Mouse (Mus musculus) E14TG2a.4 (cell line): ENCODE measurements around the gene Hmgcl.

Experiments used
- CTCF ChIP-seq: conservative IDR thresholded peaks from 2 replicates; pipeline ENCODE4 v1.5.1; 2014; ENCODE audit warnings: low read length
- NANOG ChIP-seq: IDR thresholded peaks from 2 replicates; pipeline ENCODE4 v1.6.1; 2014; ENCODE audit warnings: borderline replicate concordance, low read length, mixed read lengths
- POU5F1 ChIP-seq: IDR thresholded peaks from 2 replicates; pipeline ENCODE4 v1.6.1; 2014; ENCODE audit warnings: low read length, borderline replicate concordance

- no peak for TF ChIP-seq POU5F1
- no peak for TF ChIP-seq CTCF
- TF ChIP-seq NANOG = no peak
Observed at GRCm38 (mm10) chr4:135950365-135950764, 4.1 kb downstream of the Hmgcl start.
